Mouse (Mus musculus): Measurements from ENCODE around the gene Adamtsl1.

DNA sequence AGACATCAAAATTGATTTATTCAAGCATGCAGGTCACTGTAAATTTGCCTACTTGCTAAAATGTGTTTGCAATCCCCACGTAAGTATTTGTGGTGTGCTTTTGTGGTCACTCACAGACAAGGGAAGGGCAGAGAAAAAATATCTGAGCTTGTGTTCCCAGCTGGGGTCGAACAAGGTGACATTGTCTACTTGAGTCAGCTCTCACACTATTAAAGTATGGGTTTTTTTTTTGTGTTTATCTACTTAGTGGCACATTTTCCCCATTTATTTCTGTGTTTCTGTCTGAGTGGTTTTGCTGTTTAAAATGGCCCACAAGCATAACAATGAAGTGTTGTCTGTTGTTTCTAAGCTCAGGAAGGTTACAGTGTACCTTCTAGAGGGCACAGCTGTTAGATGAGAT is 612.7 kb downstream of the Adamtsl1 start:
- TF ChIP-seq CTCF (conservative IDR thresholded peaks at IDR 0.05; ENCODE audit: insufficient read depth, insufficient read length, low read depth, low read length) (no peak), POLR2A (IDR thresholded peaks at IDR 0.05; ENCODE audit: low read depth, low read length) (no peak)

All from kidney, adult 2 months (tissue).